Mouse (Mus musculus) lung, postnatal 36 days (tissue): ENCODE measurements around the gene Cenpp.

ENCODE experiments used
- DNase-seq: peaks from one replicate; pipeline ENCODE4 v3.0.0; 2022; ENCODE audit warnings: mixed read lengths

Cenpp gene

DNA sequence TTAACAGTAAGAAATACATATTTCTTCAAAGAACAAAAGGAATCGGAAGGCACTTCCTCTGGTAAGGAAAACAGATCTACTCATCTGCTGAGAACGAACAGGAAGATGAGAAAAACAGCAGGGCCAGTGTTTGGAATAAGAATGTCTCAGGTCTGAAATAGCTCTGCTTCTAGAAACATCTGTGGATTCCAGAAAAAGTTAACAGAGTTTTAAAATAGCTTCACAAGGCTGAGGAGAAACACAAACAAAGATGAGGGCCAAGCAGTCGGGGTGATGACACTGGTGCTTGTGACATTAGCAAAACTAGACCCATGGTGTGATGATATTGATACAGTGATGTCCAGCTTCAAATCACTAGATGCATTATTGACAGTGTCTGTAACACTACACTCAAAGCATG, 145.4 kb downstream of the Cenpp start:
- DNase-seq: peak; percentile 51

DNA sequence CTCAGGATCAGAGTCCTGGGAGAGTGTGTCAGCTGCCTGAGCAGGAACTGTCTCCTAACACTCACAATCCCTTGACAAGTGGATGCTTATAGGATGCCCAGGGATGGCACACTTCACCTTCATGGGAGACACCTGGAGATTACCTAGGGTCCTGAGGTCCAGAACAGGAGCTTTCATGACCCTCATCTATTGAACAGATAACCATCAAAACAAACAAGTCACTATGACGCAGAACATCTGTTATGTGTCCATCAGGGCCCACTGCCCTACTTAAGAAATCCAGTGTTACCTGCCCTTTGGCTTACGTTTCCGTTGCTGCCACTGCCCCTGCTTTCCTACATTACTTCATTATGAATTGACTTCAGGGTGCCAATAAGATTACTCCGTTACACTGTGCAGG, 146.8 kb downstream of the Cenpp start:
- DNase-seq: no peak

DNA sequence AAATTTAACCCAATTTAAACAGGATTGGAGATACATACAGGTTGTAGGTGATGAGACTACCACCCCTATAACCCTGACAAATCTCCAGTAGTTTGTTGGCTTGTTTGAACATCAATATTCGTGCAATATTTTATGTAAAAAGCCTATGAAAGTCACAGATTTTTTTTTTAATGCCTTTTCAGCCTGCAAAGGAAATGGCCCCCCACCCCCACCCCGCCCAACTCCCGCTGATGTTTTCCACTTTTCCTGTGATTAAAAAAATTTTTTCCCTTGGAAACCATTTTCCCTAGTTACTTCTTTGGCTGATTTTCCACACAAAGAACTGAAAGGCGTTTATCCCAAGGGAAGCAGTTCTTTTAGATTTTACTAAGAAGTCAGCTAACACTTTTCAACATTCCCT, 148.1 kb downstream of the Cenpp start, which contains the start of gene Ecm2:
Gene Ecm2 (plus strand): TSS at position 301 of the 400 bp plus-strand sequence.
- DNase-seq: no peak

DNA sequence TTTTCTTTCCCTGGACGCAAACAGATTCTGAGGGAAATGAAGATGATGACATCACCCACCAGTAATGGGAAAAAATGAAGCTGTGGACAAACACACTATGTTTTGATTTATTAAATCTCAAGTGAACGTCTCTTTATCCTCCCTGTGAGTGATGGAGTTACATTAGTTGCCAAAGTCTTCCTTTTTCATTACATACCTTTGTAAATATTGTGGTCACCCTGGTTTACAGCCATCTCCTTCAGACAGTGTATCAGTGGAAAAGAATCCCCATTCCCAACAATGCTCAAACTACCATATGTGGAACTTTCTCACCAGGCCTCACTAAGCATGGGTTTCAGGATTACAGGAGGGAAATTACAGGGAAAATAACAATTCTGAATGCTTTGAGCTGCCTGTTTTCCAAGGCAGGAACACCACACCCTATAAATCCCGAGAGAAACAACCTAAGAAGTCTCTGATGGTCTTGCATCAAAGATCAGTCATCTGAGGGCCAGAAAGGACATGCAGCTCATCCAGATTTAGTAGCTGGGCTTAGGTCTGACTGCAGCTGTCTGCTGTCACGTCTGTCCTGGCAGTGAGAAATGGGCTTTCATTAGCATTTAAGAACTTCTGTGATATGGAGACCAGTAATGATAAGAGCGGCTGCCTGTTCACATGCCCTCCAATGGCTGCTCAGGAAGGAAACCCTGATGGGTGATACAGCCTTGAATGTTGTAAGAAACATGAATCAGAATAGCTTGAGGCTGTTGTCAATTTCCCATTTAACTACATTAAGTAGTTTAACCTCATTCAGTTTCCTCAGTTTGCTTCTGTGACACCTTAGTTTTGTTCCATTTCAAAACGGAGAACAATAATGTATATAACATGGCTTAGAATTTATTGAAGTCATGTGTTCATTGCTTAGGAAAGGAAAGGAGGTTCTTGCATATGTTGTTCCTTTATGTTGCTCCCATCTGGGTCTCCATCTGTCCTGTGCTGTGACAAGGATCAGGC, 159.9 kb downstream of the Cenpp start, which contains the start of gene Tes3-ps:
Gene Tes3-ps (plus strand): TSS at position 943 of the 993 bp plus-strand sequence.
- DNase-seq: no peak

DNA sequence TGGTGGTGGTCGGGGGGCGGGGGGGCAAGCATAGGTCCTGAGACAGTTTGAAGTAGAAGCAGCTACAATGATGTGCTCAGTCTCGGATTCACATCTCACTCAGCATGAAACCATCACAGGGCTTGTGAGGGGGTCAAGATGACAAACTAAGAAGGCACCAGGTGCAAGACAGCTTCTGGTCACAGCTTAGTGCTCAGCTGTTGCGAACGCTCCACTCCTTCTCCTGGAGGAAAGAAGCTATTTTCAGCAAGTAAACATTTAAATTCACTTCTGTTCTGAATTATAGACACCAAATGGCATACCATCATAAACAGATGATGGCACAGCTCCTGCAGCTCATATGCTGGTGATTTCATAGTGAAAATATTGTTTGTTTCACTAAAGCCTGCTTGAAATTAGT, 167.2 kb downstream of the Cenpp start:
- DNase-seq: no peak

DNA sequence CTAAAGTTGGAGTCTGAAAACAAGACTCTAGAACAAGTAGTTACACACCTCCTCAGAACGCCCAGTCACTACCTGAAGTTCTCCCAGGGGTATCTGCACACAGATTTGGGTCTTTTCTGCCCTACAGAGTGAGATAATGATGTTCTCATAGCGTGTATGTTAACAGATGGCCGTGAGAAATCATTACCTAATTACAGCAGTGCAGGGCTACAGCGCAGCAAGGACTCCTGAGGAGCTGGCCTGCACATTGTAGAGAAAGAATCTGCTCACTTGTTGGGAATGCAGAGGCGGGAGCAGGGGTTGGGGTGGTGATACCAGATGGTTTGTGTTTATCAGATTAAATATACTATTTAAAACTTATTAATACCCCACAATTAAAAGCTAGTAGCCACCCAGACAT, 172.0 kb downstream of the Cenpp start:
- peak; percentile 53 for DNase-seq

DNA sequence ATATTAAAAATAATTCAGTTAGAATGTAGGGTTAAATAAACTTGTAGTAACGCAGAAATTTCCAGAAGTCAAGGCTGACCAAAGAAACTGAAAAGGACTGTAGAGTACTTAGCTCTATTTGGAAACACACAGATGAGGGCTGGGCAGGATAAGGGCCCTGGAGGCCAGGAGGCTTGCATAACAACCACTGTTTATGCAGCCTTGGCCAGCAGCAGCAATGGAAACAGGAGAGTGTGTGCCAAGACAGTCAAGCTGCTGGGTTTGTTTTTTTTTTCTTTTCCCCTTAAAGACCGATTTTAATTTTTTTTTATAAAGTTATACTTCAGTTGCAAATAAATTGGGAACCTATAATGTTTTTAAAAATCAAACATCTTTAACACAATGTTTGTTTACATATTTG, 172.5 kb downstream of the Cenpp start:
- DNase-seq: peak; percentile 94

DNA sequence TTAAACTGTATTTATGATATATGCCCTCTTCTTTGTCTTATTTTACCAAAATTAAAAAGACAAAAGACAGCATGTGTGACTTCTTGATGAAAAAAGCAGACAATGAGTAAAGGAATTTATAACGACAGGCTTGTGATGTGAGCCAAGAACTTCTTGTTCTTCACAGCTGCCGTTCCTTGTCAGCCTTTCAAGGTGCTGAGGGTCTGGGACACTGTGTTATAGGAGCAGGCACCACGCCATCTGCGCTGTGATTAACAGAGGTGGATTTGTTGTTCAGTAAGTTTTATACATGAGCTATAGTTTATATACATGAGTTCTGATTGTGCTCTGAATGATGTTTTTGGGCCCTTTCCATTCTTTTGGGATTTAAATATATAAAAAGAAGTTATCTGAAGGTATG, 173.2 kb downstream of the Cenpp start:
- peak; percentile 74 for DNase-seq

DNA sequence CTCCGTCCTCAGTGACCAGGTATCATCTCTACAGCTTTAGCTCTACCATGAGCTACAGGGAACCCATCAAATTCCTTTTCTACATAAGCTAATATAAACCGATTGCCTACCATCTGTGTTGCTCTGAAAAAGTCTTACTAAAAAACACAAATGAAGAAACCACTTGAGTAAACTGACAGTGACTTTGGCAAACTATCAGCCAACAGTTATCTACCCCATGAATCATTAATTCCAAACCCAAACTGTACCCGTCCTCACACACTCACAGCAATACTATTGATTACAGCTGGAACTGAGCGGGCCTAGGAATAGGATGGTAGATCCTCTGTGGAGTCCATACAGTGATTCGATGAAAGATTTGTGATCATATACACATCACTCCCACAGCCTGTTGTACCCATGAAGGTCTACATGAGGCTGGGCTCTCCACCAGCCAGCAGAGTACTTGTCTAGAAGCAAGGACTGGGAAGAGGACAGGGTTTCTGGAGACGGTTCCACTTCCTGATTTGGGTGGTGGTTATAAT, 173.7 kb downstream of the Cenpp start:
- no peak for DNase-seq

DNA sequence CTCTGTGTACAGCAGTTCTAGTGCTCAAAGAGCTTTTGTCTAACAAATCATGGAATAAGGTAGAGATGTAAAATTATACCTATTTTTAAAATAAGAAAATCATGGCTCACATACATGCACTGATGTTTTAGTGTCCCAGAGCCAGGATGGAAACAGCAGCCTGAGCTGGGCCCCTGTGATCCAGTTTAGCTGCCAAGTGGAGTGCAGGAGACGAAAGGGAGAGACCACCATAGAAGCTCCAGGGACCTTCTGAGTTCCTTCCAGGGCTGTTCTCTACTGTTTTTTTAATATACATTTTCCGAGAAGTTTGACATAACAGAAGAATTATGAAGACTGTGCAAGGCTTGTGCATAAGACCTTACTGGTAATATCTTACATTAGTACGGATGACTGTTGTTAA, 174.7 kb downstream of the Cenpp start:
- DNase-seq: no peak

DNA sequence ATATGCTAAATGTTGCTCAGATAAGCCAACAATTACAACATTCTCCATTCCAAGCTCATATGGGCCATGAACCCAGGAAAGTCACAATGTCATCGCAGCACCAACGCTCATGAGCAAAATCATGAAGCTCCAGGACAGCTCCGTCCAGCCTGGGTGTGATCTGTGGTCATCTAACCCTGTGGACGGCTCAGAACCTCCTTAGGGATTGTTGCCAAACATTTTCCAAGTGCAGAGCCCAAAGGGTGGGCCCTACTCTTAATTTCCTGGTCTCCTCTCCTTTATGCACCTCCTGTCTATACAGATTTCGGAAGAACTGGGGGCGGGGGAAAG, 179.9 kb downstream of the Cenpp start:
- DNase-seq: no peak

DNA sequence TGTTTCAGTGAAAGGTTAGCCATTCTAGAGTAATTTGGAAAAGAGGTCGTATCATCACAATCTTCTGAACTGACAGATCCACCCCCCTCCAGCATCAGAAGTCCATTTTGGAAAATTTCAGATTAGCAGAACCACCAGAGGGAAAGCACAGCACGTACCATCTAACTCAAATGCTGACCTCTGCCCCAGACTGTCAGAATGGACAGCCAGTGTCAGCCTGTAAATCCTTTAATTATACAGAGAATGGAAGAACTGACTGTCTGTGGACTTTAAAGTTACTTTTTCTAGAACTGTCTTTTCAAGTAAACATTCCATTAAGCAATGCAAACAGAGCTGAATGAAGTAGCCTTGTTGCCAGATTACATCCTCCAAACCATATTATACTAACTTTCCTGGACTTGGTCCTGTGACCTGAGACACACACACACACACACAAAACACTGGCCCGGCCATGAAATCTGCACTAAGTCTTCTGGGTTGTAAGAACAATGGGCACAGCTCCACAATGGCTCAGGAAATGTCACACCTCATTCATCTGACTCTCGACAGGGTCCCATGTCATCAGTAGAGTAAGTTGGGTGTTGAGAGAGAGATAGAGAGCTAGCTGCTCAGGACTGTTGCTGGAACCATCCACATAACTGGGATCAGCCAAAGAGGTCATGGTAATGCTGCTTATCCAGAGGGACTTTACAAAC, 180.5 kb downstream of the Cenpp start:
- DNase-seq: peak; percentile 74

DNA sequence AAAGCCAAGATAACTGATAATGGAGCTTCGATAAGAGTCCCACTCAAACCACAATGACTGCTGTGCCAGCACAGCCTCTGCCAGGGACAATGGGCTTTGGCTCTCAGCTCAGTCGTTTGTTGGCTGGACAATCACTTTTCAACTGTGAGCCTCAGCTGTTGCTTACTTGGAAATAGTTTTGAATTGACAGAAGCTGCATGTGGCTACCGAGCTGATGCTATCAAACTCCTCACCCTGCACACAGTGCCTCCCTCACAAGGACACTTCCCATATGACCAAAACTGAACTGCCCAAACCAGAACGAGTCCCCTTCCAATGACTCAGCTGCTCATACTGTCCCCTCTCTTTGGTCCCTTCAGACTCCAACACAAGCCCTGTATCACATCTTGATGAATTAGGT, 181.8 kb downstream of the Cenpp start:
- DNase-seq: peak; percentile 62

DNA sequence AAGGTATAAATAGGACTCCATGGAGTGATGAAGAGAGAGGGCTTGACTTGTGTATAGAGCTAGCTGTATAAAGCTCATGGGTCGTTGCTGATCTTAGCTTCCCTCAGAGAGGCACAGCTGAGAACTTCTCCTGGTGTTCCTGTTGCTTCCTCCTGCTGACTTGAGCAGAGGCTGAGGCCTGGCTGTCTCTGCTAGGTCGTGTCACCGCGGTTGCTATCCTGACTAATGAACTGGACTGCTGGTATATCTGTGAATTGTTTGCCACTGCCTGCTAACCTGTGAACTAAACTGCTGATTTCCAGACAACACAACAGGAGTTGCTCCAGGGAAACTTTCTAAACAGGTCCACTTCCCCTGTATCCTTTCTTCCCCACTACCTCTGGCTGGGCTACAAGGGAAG, 182.3 kb downstream of the Cenpp start:
- DNase-seq: no peak

DNA sequence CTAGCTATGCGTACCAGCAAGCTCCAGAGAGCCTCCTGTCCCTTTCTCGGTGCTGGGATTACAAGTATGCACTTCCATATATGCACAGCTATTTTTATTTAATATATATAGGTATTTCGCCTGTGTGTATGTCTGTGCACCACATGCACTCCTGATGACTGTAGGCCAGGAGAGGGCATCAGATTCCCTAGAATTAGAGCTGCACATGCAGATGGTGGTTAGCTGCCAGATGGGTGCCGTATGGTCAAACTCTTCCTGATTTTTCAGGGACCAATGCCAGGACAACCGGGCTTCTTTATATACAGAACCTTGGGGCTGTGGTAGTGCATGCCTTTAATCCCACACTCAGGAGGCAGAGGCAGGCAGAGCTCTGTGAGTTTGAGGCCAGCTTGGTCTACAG, 183.6 kb downstream of the Cenpp start:
- no peak for DNase-seq

DNA sequence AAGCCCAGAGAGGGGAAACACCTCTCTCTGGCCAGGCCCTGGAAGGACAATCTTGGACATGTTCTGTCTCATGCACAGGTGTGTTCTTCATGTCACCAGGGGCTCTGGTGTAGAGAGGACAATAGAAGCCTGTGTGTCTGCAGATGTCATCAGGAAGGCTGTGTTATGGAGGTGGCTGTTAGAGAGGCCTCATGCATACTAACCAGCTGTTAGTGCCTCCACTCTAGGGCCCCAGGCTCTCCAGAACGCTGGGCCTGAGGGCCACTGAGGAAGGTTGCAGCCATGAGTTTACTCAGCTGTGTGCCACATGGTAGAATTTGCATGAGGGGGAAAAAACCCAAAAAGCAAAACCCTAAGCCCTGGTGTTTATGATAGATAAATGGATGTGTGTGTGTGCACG, 185.0 kb downstream of the Cenpp start:
- no peak for DNase-seq

DNA sequence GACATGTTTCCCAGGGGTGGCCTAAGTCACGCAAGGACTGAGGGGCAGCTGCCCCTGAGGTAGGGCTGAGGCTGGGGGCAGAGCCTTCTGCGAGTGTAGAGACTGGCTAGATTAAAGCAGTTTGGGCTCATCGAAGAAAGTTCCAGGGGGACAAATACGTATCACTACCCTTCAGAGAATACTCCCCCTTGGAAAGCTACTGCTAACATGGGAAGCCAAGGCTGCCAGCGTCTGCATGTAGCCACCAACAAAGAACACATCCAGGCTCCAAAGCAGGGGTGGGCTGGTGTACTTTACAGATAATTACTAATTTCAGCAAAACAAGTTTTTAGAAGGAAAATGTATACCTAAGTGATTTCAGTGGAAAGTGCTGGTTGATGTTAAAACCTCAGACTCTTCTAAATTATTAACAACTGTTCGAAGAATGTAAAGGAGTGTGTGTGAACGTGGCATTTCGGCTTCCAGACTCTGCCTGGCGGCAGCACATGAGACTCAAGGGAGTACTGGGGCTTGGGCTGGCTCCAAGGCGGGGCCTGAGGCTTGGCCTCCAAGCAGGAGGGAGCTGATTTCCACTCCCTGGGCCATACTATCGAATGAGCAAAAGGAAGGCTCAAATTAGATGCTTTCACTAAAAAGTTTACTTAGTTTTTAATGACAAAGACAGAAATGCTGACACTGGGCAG, 186.1 kb downstream of the Cenpp start:
- DNase-seq: peak; percentile 42

DNA sequence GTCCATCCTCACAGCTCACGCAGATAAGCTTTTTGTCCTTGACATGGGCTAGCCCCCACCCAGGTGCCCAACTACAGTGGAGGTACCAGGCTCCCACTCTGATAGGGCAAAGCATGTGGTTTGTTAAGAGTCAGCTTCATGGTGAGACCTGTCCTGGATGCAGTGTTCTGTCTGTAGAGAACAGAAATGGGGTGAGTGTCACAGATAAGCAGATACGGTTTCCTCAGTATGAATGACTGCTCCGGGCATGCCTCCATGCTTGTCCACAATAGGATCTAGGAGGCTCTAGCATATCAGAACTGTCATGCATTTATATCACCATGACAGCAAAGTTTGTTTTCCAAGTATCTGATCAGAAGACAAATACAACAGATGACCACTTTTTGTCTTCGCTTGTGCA, 186.7 kb downstream of the Cenpp start:
- no peak for DNase-seq

DNA sequence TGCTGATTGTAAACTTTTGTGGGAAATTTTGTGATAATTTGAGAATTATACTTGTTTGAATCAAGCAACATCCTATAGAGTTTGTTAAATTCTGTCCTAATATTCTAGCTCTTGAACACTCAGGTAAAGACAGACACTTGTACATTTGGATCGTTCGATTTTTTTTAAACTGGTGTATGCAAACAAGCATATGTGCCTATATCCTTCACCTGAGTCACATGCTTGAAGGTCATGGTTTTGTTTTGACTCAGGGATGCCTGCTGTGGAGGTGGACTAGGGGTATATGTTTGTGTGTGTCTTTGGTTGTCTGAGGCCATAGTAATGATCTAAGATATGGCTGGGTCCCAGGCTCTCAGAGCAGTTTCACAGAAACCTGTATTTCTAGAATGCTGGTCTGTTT, 189.7 kb downstream of the Cenpp start:
- no peak for DNase-seq

DNA sequence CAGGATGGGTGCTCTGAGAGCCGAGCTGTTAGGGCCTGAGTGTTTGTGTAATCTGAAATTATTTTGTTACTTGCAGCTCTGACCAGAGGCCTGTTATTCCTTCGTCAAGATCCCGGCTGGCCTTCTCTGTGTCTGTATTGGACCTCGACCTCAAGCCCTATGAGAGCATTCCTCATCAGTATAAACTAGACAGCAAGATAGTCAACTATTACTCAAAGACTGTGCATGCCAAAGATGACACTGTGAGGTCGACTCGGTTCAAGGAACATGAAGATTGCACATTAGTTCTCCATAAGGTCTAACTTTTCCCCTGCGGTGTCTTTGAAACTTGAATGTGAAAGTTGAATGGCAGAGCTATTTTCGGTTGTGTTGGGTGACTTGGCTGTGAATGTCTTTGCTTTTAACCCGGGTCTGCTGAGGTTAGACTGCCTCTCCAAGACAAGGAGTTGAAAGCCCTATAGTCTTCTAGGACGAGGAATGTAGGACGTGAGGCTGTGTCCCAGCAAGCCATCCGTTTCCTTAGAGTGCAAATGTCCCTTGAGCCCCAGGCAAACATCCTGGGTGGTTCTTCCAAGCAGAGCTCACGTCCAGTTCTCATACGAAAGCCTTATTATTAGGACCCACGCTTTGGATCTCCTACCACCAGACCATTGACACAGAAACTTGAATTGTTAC, 191.0 kb downstream of the Cenpp start:
- DNase-seq: peak; percentile 77

DNA sequence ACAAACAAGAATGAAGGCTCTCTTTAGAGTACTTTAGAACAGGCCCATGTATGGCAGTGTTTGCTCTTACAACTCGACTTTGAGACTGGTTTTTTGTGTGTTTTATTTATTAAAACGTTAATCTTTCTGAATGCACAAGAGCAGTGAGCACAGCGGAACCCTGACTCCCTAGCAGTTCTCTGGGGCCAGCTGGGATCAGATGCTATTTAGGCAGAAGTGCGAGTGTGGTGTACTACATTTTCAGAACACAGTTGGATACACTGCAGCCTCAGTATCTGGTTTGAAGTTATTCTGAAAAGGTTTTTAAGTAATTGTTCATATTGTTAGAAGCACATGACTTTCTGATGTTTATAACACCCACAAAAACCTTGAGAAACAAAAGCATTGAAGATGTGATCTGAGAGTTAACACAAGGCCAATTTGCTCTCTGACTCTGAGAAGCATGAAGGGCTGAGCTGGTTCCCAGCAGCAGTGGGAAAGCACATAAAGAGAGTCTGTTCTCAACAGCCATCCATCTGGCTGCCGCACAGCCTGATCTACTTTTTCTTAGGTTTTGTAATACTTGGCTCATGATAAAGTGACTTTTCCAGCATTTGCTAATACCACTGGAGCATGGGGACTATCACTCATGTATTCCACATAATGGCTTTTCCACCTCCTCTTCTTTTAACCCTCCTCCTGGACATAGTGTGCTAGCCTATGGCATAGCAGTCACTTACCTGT, 191.7 kb downstream of the Cenpp start:
- peak; percentile 50 for DNase-seq

DNA sequence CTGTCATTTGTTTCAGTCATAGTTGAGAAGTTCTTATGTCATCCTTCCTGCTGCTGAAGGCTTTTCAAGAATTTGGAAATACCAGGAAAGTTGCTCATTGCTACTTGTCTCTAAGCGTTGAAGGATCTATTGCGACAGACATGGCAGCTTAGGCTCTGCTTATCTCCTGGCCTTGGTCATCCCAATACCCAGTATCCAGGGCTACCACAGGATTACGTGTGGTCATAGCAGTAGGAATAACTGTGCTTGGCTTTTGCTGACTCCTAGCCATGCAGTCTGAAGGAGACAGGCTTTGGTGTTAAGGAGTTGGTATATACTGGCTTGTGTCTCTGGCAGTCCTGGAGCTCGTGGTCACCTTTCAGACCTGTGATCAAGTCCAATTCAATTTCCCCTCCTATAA, 192.3 kb downstream of the Cenpp start:
- peak; percentile 64 for DNase-seq
